Mouse (Mus musculus): ENCODE data around the gene Lcorl. TPM values are rescaled to one million over a fixed set of nuclear protein-coding genes. Genes with fewer than 3 reads are reported as not detected.
A peak's percentile ranks its signal among the peaks of the same experiment; 100 is the strongest.

Lcorl gene
- polyA plus RNA-seq (2012; rRNA removed): 17.8 and 22.5 TPM in 2 replicates

GRCm38 (mm10) chr5:45857254-45858011 lies at the start of gene Lcorl:
Lcorl (minus strand) TSS chr5:45857615.
- peak; percentile 99 for DNase-seq (ENCODE audit: low read depth)
- TF ChIP-seq POLR2A (IDR thresholded peaks at IDR 0.05; ENCODE audit: borderline replicate concordance, extremely low read depth, insufficient read depth, insufficient read length, poor library complexity, severe bottlenecking) (peak; percentile 87), CTCF (IDR thresholded peaks at IDR 0.05; ENCODE audit: borderline replicate concordance, extremely low read depth, insufficient read depth, insufficient read length) (no peak)

GRCm38 (mm10) chr5:45904683-45905082 lies 47.3 kb upstream of the Lcorl start:
- DNase-seq (ENCODE audit: low read depth): no peak
- no peak for TF ChIP-seq CTCF (IDR thresholded peaks at IDR 0.05; ENCODE audit: borderline replicate concordance, extremely low read depth, insufficient read depth, insufficient read length)
- no peak for TF ChIP-seq POLR2A (IDR thresholded peaks at IDR 0.05; ENCODE audit: borderline replicate concordance, extremely low read depth, insufficient read depth, insufficient read length, poor library complexity, severe bottlenecking)

- TF ChIP-seq CTCF (IDR thresholded peaks at IDR 0.05; ENCODE audit: borderline replicate concordance, extremely low read depth, insufficient read depth, insufficient read length) (no peak), POLR2A (IDR thresholded peaks at IDR 0.05; ENCODE audit: borderline replicate concordance, extremely low read depth, insufficient read depth, insufficient read length, poor library complexity, severe bottlenecking) (no peak)
- DNase-seq (ENCODE audit: low read depth): peak; percentile 24
Measured at GRCm38 (mm10) chr5:45903246-45903645, 45.8 kb upstream of the Lcorl start.

- TF ChIP-seq CTCF (IDR thresholded peaks at IDR 0.05; ENCODE audit: borderline replicate concordance, extremely low read depth, insufficient read depth, insufficient read length) (no peak), POLR2A (IDR thresholded peaks at IDR 0.05; ENCODE audit: borderline replicate concordance, extremely low read depth, insufficient read depth, insufficient read length, poor library complexity, severe bottlenecking) (no peak)
- no peak for DNase-seq (ENCODE audit: low read depth)
Measured at GRCm38 (mm10) chr5:45895362-45895761, 37.9 kb upstream of the Lcorl start.

GRCm38 (mm10) chr5:45893696-45894095 lies 36.3 kb upstream of the Lcorl start:
- TF ChIP-seq CTCF (IDR thresholded peaks at IDR 0.05; ENCODE audit: borderline replicate concordance, extremely low read depth, insufficient read depth, insufficient read length) (no peak), POLR2A (IDR thresholded peaks at IDR 0.05; ENCODE audit: borderline replicate concordance, extremely low read depth, insufficient read depth, insufficient read length, poor library complexity, severe bottlenecking) (no peak)
- no peak for DNase-seq (ENCODE audit: low read depth)

- DNase-seq (ENCODE audit: low read depth): no peak
- TF ChIP-seq POLR2A (IDR thresholded peaks at IDR 0.05; ENCODE audit: borderline replicate concordance, extremely low read depth, insufficient read depth, insufficient read length, poor library complexity, severe bottlenecking): no peak
- no peak for TF ChIP-seq CTCF (IDR thresholded peaks at IDR 0.05; ENCODE audit: borderline replicate concordance, extremely low read depth, insufficient read depth, insufficient read length)
Measured at GRCm38 (mm10) chr5:45876328-45876727, 18.9 kb upstream of the Lcorl start.

- peak; percentile 61 for DNase-seq (ENCODE audit: low read depth)
- TF ChIP-seq CTCF (IDR thresholded peaks at IDR 0.05; ENCODE audit: borderline replicate concordance, extremely low read depth, insufficient read depth, insufficient read length): no peak
- no peak for TF ChIP-seq POLR2A (IDR thresholded peaks at IDR 0.05; ENCODE audit: borderline replicate concordance, extremely low read depth, insufficient read depth, insufficient read length, poor library complexity, severe bottlenecking)
Measured at GRCm38 (mm10) chr5:45875472-45875871, 18.1 kb upstream of the Lcorl start.

GRCm38 (mm10) chr5:45874284-45875030 lies 17.0 kb upstream of the Lcorl start:
- TF ChIP-seq POLR2A (IDR thresholded peaks at IDR 0.05; ENCODE audit: borderline replicate concordance, extremely low read depth, insufficient read depth, insufficient read length, poor library complexity, severe bottlenecking): no peak
- TF ChIP-seq CTCF (IDR thresholded peaks at IDR 0.05; ENCODE audit: borderline replicate concordance, extremely low read depth, insufficient read depth, insufficient read length): no peak

GRCm38 (mm10) chr5:45858368-45858767 lies 953 bp upstream of the Lcorl start:
- TF ChIP-seq POLR2A (IDR thresholded peaks at IDR 0.05; ENCODE audit: borderline replicate concordance, extremely low read depth, insufficient read depth, insufficient read length, poor library complexity, severe bottlenecking) (no peak), CTCF (IDR thresholded peaks at IDR 0.05; ENCODE audit: borderline replicate concordance, extremely low read depth, insufficient read depth, insufficient read length) (no peak)

More at GRCm38 (mm10) chr5:45874284-45875030, 17.0 kb upstream of the Lcorl start:
- peak; percentile 27 for DNase-seq (ENCODE audit: low read depth)

GRCm38 (mm10) chr5:45856876-45857253 lies 550 bp downstream of the Lcorl start:
- no peak for TF ChIP-seq POLR2A (IDR thresholded peaks at IDR 0.05; ENCODE audit: borderline replicate concordance, extremely low read depth, insufficient read depth, insufficient read length, poor library complexity, severe bottlenecking)
- no peak for TF ChIP-seq CTCF (IDR thresholded peaks at IDR 0.05; ENCODE audit: borderline replicate concordance, extremely low read depth, insufficient read depth, insufficient read length)
- DNase-seq (ENCODE audit: low read depth): no peak

More at GRCm38 (mm10) chr5:45858368-45858767, 953 bp upstream of the Lcorl start:
- no peak for DNase-seq (ENCODE audit: low read depth)

- DNase-seq (ENCODE audit: low read depth): peak; percentile 95
Measured at GRCm38 (mm10) chr5:45856303-45856821, 1.1 kb downstream of the Lcorl start.

More at GRCm38 (mm10) chr5:45856303-45856821, 1.1 kb downstream of the Lcorl start:
- no peak for TF ChIP-seq CTCF (IDR thresholded peaks at IDR 0.05; ENCODE audit: borderline replicate concordance, extremely low read depth, insufficient read depth, insufficient read length)
- TF ChIP-seq POLR2A (IDR thresholded peaks at IDR 0.05; ENCODE audit: borderline replicate concordance, extremely low read depth, insufficient read depth, insufficient read length, poor library complexity, severe bottlenecking): no peak

All from brain, embryonic 14.5 days (tissue).